Mouse (Mus musculus): ENCODE data around the gene 4930556J24Rik.

GRCm38 (mm10) chr11:3961761-3962160, 14.8 kb downstream of the 4930556J24Rik start:
- no peak for TF ChIP-seq CTCF (IDR thresholded peaks at IDR 0.05; ENCODE audit: low read depth, low read length)
- TF ChIP-seq POLR2A (IDR thresholded peaks at IDR 0.05; ENCODE audit: extremely low read depth, insufficient read depth, low read length): no peak
